Mouse (Mus musculus) midbrain, postnatal 0 days (tissue): Measurements from ENCODE around the gene Cacna1i. TPM values are rescaled to one million over a fixed set of nuclear protein-coding genes. Genes with fewer than 3 reads are reported as not detected.

Experiments used
- ATAC-seq: fragments of 200-750 bp; cut with Nextera tagmentation; 2 replicates; pipeline ENCODE4 v1.8.0; 2017; ENCODE audit warnings: moderate number of reproducible peaks, mild to moderate bottlenecking, moderate TSS enrichment, moderate library complexity; ENCODE audit not compliant: low FRiP score
- DNase-seq: peaks from one replicate; pipeline ENCODE4 v3.0.0-alpha.2; 2015; ENCODE audit warnings: low spot score
- H3K27ac ChIP-seq: fragments of 300-500 bp; sonication (generic); 2 replicates; pipeline ENCODE4 v1.5.1; 2014; ENCODE audit warnings: low read depth, mild to moderate bottlenecking, low read length, mixed read lengths
- H3K27me3 ChIP-seq: fragments of 300-500 bp; sonication (generic); 2 replicates; pipeline ENCODE4 v1.6.1; 2014; ENCODE audit warnings: low read length, control low read depth, mixed read lengths; ENCODE audit not compliant: insufficient read depth
- H3K36me3 ChIP-seq: fragments of 300-500 bp; sonication (generic); 2 replicates; pipeline ENCODE4 v1.6.1; 2014; ENCODE audit warnings: low read length, control low read depth, mixed read lengths; ENCODE audit not compliant: insufficient read depth
- H3K4me1 ChIP-seq: fragments of 300-500 bp; sonication (generic); 2 replicates; pipeline ENCODE4 v1.6.1; 2014; ENCODE audit warnings: mild to moderate bottlenecking, control low read depth, antibody characterized with exemption, low read length, mixed read lengths; ENCODE audit not compliant: insufficient read depth
- H3K4me2 ChIP-seq: fragments of 300-500 bp; sonication (generic); 2 replicates; pipeline ENCODE4 v1.6.1; 2014; ENCODE audit warnings: low read depth, mild to moderate bottlenecking, low read length, mixed read lengths; ENCODE audit not compliant: poor library complexity, severe bottlenecking
- H3K4me3 ChIP-seq: fragments of 300-500 bp; sonication (generic); 2 replicates; pipeline ENCODE4 v1.5.1; 2014; ENCODE audit warnings: low read depth, mild to moderate bottlenecking, low read length, moderate library complexity
- H3K9ac ChIP-seq: fragments of 300-500 bp; sonication (generic); replicated peaks from 2 replicates; pipeline ENCODE4 v1.6.1; 2014; ENCODE audit warnings: mild to moderate bottlenecking, low read length, moderate library complexity, mixed read lengths; ENCODE audit not compliant: poor library complexity, severe bottlenecking
- H3K9me3 ChIP-seq: fragments of 300-500 bp; sonication (generic); 2 replicates; pipeline ENCODE4 v1.6.1; 2016; ENCODE audit warnings: low read length, control low read depth
- CTCF ChIP-seq: IDR thresholded peaks from 2 replicates; pipeline ENCODE4 v1.5.1; 2016; ENCODE audit warnings: antibody characterized with exemption, mild to moderate bottlenecking
- WGBS: fragments of 180-500 bp; shearing (Covaris S2); extraction: QIAGEN DNeasy Blood & Tissue Kit; methylation state at CpG from one replicate; pipeline ENCODE4 v1.1.7; 2014; 5-methylcytosine and 5-hydroxymethylcytosine counted together
- polyA plus RNA-seq: library from polyadenylated mRNA; unstranded; fragments of >200 nt; fragmentation: Nextera tagmentation; extraction: Ambion mirVana; gene quantifications from 2 replicates; pipeline ENCODE4 v1.2.1, GENCODE M21; 2015
- total RNA-seq: library from RNA; depleted of rRNA; stranded (reverse); fragments of >200 nt; gene quantifications from 2 replicates; pipeline ENCODE4 v1.2.3, GENCODE M21; 2014

Cacna1i gene
- total and polyA plus RNA-seq, 2 experiments from 2014 or later = 1.1 to 14.6 TPM

DNA sequence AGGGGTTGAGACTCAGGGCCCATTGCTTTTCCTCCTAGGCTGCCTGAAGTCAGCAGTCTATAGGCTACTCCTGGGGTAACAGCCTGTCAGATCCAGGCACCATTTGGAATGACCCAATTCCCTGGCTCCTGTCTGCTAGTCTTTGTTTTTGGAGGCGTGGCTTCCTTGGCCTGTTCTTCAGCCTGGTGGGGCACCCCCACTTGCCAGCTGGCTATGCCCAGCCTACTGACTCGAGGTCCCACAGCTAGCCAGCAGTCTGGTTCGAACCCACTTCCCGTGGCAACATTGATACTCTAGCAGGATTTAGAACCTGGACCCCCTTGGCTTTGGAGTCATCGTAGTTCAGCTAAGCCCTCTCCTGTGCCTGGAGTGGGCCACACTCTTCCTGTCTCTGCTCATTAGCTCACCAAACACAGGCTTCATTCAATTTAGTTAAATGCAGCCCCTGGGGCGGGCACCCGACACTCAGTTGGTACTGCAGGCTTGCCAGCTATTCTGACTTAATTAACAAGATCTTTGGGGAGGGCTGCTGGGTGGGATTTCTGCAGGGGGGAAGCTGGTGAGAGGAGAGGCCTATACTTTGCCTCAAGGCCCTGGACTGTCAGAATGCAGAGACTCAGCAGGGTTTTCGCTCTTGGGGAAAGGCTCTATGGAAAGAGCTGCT, 75.6 kb downstream of the Cacna1i start:
- Histone ChIP-seq H3K27ac (no peak overlapping the region), H3K9ac (no peak overlapping the region), H3K36me3 (no peaks in the 10 kb centered on the region), H3K27me3 (no peaks in the 10 kb centered on the region), H3K4me3 (no peak overlapping the region), H3K9me3 (no peaks in the 10 kb centered on the region), H3K4me2 (no peak overlapping the region), H3K4me1 (no peaks in the 10 kb centered on the region; the same call in 1 of the 2 replicates)
- TF ChIP-seq CTCF = no peak
- 59% methylated on average over 8 of the region's 8 CpGs for WGBS
- DNase-seq (peak; percentile 37), ATAC-seq (no peak)

DNA sequence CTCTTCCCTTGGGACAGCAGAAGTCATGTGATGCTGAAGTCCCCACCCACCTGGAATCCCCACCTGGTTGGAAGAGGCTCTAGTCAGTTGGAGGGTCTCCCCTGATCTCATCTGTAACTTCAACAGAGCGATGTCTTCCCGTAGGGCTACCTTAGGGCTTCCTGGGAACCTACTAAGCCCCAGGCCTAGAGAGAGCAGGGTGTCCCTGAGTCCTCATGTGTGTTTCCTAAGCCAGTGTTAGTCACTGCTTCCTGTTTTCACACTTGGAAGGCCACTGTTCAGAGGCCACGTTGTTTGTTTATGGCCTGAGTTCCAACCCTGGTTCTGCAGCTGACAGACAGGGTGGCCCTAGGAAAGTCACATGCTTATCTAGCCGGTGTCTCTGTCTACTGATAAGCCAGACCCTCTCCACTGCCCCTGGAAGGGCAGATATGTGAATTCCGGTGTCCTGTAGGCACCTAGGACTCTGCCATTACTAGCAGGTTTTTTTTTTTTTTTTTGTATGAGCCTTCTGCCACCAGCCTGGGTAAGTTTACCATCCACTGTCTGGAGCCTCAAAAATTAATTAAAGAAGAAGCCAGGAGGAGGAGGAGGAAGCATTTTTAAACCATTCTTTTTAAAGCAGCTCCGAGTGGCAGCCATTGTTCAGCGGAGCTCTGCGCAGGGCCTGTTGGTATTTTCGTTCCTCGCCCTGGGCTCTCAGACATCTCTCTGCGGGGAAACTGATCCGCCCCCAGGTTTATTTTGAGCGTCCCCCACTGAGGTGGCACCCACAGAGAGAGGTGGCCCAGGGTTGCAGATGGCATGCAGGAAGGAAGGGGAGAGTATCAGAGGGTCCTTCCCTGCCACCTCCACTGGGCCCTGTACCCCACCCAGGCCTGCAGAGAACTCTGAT, 77.0 kb downstream of the Cacna1i start:
- DNase-seq (no peak), ATAC-seq (no peak)
- Histone ChIP-seq H3K4me1 (no peaks in the 10 kb centered on the region; the same call in 1 of the 2 replicates), H3K4me2 (no peak overlapping the region), H3K27me3 (no peaks in the 10 kb centered on the region), H3K36me3 (no peaks in the 10 kb centered on the region), H3K9me3 (no peaks in the 10 kb centered on the region), H3K4me3 (no peak overlapping the region), H3K27ac (no peak overlapping the region), H3K9ac (no peak overlapping the region)
- 67% methylated on average over 13 of the region's 13 CpGs for WGBS
- TF ChIP-seq CTCF = no peak

DNA sequence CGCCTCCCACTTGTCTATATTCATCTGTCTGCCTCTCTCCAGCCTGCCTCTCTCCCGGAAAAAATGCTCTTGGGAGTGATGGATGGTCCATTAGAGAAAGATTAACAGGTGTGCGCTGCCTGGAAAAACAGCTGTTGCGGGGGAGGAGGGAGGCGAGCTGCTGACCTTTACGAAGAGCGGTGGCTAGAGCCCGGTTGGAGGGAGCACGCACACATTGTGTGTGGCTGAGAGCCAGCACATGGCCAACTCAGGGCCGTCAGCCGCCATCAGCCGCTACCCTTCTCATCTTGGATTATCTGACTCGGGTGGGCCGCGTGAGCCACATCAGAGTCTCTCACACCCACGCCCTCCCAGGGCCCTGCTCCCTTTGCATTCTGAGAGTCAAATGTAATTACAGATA, 79.9 kb downstream of the Cacna1i start:
- no peak overlapping the region for H3K4me2 ChIP-seq
- H3K9me3 ChIP-seq = no peaks in the 10 kb centered on the region
- H3K9ac ChIP-seq = no peak overlapping the region
- no peak overlapping the region for H3K4me3 ChIP-seq
- ATAC-seq = no peak
- TF ChIP-seq CTCF = no peak
- H3K4me1 ChIP-seq = no peaks in the 10 kb centered on the region; the same call in 1 of the 2 replicates
- H3K27me3 ChIP-seq = no peaks in the 10 kb centered on the region
- DNase-seq = peak; percentile 38
- H3K27ac ChIP-seq = no peak overlapping the region
- 44% methylated on average over 16 of the region's 16 CpGs for WGBS
- peaks cover 5% of the 10 kb centered on the region for H3K36me3 ChIP-seq

GRCm38 (mm10) chr15:80373219-80373964, 86.4 kb downstream of the Cacna1i start:
- Histone ChIP-seq H3K4me1 (no peaks in the 10 kb centered on the region), H3K4me2 (no peak overlapping the region), H3K27ac (no peak overlapping the region), H3K4me3 (no peak overlapping the region), H3K27me3 (no peaks in the 10 kb centered on the region), H3K36me3 (peaks cover 22% of the 10 kb centered on the region), H3K9me3 (no peaks in the 10 kb centered on the region), H3K9ac (no peak overlapping the region)
- ATAC-seq = no peak
- peak; percentile 33 for DNase-seq
- TF ChIP-seq CTCF = no peak
- WGBS = 65% methylated on average over 9 of the region's 9 CpGs

DNA sequence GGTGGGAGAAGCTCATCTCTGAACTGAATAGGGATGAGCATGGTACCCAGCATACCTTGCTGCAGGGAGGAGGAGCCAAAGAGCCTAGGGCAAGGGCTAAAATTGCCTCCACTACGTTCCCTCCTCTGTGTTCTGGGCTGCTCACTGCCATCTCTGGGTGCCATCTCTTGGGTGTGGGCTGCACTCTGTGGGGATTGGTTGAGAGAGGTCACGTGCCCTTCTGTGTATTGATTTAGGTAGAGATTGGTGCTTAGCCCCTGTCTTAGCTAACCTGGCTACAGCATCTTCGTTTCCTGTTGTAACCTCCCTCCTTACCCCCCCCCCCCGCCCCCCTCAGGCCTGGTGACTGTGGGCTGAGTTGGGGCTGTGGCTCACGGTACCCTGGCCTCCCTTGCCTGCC, 87.8 kb downstream of the Cacna1i start:
- Histone ChIP-seq H3K9me3 (no peaks in the 10 kb centered on the region), H3K9ac (no peak overlapping the region), H3K27me3 (no peaks in the 10 kb centered on the region), H3K4me3 (no peak overlapping the region), H3K4me1 (no peaks in the 10 kb centered on the region), H3K27ac (no peak overlapping the region), H3K36me3 (peaks cover 25% of the 10 kb centered on the region), H3K4me2 (no peak overlapping the region)
- ATAC-seq (no peak), DNase-seq (no peak)
- no peak for TF ChIP-seq CTCF
- WGBS = 68% methylated on average over 5 of the region's 5 CpGs
